ENCODE assay signal across 8 mouse cellular contexts in the genomic region with DNA sequence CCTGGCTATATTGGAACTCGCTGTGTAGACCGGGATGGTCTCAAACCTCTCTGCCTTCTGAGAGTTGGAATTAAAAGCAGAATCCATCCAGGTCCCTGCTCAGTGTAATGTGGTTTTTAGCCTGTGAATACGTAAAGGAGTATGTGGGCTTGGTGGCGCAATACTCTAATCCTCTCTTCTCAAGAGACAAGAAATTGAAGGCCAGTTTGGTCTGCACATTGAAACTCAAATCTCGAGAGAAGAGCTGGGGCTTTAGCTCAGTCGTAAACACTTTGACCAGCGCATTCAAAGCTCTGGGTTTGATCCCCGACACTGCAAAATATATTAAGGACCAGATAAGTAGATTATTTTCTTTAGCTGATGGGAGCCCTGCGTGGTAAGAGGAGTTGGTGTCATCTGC. TPM values are rescaled to one million over a fixed set of nuclear protein-coding genes. Genes with fewer than 3 reads are reported as not detected.
DNase-seq lines count a peak whose midpoint lies in the region; ATAC-seq and TF ChIP-seq lines count a peak whose summit lies in the region.

No protein-coding gene starts in this region.

- no peak for TF ChIP-seq POLR2A in thymus, adult 2 months (IDR thresholded peaks at IDR 0.05; ENCODE audit: control insufficient read depth, extremely low read depth, insufficient read depth, low read length, poor library complexity)

- ATAC-seq in erythroblast, adult 5-6 weeks (replicated peaks; ENCODE audit: low FRiP score, poor library complexity, severe bottlenecking), result no peak
- no peak for ATAC-seq in liver, embryonic 12.5 days
- ATAC-seq in frontal cortex, adult (ENCODE audit: low TSS enrichment), result no peak; the same call in 1 of the 2 replicates

- TF ChIP-seq CTCF in thymus, adult 2 months (IDR thresholded peaks at IDR 0.05; ENCODE audit: borderline replicate concordance, control insufficient read depth, extremely low read depth, insufficient read depth, low read length, poor library complexity), result no peak

- WGBS in thymus, adult 2 months, result 1% methylated on average over 9 of the region's 9 CpGs
- WGBS in liver, embryonic 12.5 days (ENCODE audit: insufficient replicate concordance), result 9% methylated on average over 9 of the region's 9 CpGs

- H3K9ac ChIP-seq in liver, embryonic 12.5 days, result peak overlapping the region; percentile 83

- no peak for DNase-seq in thymus, adult 2 months
- no peak for DNase-seq in thymus, adult 18-20 months
- DNase-seq in adrenal gland, postnatal 25 days, result no peak
- no peak for DNase-seq in right cerebral cortex, postnatal 10 days (ENCODE audit: low spot score in 2 of 2)

- H3K4me3 ChIP-seq in erythroblast, embryonic 14.5 days (replicated peaks), result peak overlapping the region; percentile 77
- H3K4me3 ChIP-seq in thymus, adult 2 months (ENCODE audit: control insufficient read depth, insufficient read depth, low read length), result peak overlapping the region; percentile 96
- peak overlapping the region; percentile 84 for H3K4me3 ChIP-seq in liver, embryonic 12.5 days

- H3K36me3 ChIP-seq in erythroblast, embryonic 14.5 days (ENCODE audit: control insufficient read depth), result peaks cover 51% of the 10 kb centered on the region
- H3K36me3 ChIP-seq in thymus, adult 2 months (ENCODE audit: control insufficient read depth, insufficient read depth, low read length), result peaks cover 4% of the 10 kb centered on the region; the same call in 1 of the 2 replicates
- H3K36me3 ChIP-seq in liver, embryonic 12.5 days, result peaks cover 62% of the 10 kb centered on the region

- H3K4me2 ChIP-seq in liver, embryonic 12.5 days, result peak overlapping the region; percentile 81

- H3K4me1 ChIP-seq in erythroblast, embryonic 14.5 days (ENCODE audit: control insufficient read depth), result peaks cover 40% of the 10 kb centered on the region
- peaks cover 15% of the 10 kb centered on the region for H3K4me1 ChIP-seq in thymus, adult 2 months (replicated peaks; ENCODE audit: control insufficient read depth, insufficient read depth, low read length)
- H3K4me1 ChIP-seq in liver, embryonic 12.5 days, result peaks cover 27% of the 10 kb centered on the region

- H3K27me3 ChIP-seq in erythroblast, embryonic 14.5 days (ENCODE audit: control insufficient read depth), result no peaks in the 10 kb centered on the region
- no peaks in the 10 kb centered on the region for H3K27me3 ChIP-seq in thymus, adult 2 months (ENCODE audit: control insufficient read depth, insufficient read depth, low read length)
- no peaks in the 10 kb centered on the region for H3K27me3 ChIP-seq in liver, embryonic 12.5 days (replicated peaks)

- H3K9me3 ChIP-seq in erythroblast, embryonic 14.5 days (ENCODE audit: control insufficient read depth, low read length), result no peaks in the 10 kb centered on the region
- H3K9me3 ChIP-seq in liver, embryonic 12.5 days (replicated peaks), result no peaks in the 10 kb centered on the region

- peak overlapping the region; percentile 91 for H3K27ac ChIP-seq in thymus, adult 2 months (ENCODE audit: control insufficient read depth, insufficient read depth, low read length)
- peak overlapping the region; percentile 93 for H3K27ac ChIP-seq in liver, embryonic 12.5 days

RNA-seq across cellular contexts. Expression of a gene that starts 0.5 kb away (rescaled TPM):
- 0.14 and 0.29 TPM in 2 replicates for polyA plus RNA-seq in erythroblast, embryonic 14.5 days (2012)
- total RNA-seq in erythroblast, adult 5-6 weeks (2015; ENCODE audit: low replicate concordance), result not detected in 2 replicates
- not detected in 2 replicates for total RNA-seq in erythroblast, adult 5-6 weeks (2017; ENCODE audit: low replicate concordance)
- polyA plus RNA-seq in thymus, adult 2 months (2012; rRNA removed), result 3.5 and 3.6 TPM in 2 replicates
- polyA plus RNA-seq in liver, embryonic 12.5 days (2016; fragmentation: Nextera tagmentation; extraction: Ambion mirVana), result 0.23 and 0.36 TPM in 2 replicates
- 0.79 TPM in 1 of 2 replicates, not detected in the other for total RNA-seq in adrenal gland, postnatal 25 days (2021)

RNA-seq across cellular contexts. Expression of a gene that starts 0.7 kb away (rescaled TPM):
- polyA plus RNA-seq in erythroblast, embryonic 14.5 days (2012), result 2.9 and 4.0 TPM in 2 replicates
- 2.1 and 16.7 TPM in 2 replicates for total RNA-seq in erythroblast, adult 5-6 weeks (2015; ENCODE audit: low replicate concordance)
- total RNA-seq in erythroblast, adult 5-6 weeks (2017; ENCODE audit: low replicate concordance), result 15.5 and 30.7 TPM in 2 replicates
- 174 and 178 TPM in 2 replicates for polyA plus RNA-seq in thymus, adult 2 months (2012; rRNA removed)
- polyA plus RNA-seq in liver, embryonic 12.5 days (2016; fragmentation: Nextera tagmentation; extraction: Ambion mirVana), result 25.1 and 28.8 TPM in 2 replicates
- total RNA-seq in adrenal gland, postnatal 25 days (2021), result 70.3 and 71.8 TPM in 2 replicates

RNA-seq across cellular contexts. Expression of a gene that starts 1.0 kb away (rescaled TPM):
- polyA plus RNA-seq in erythroblast, embryonic 14.5 days (2012), result 1.8 and 2.5 TPM in 2 replicates
- total RNA-seq in erythroblast, adult 5-6 weeks (2015; ENCODE audit: low replicate concordance), result 8.1 and 16.3 TPM in 2 replicates
- total RNA-seq in erythroblast, adult 5-6 weeks (2017; ENCODE audit: low replicate concordance), result 9.7 and 10.2 TPM in 2 replicates
- polyA plus RNA-seq in thymus, adult 2 months (2012; rRNA removed), result 49.7 and 58.2 TPM in 2 replicates
- 9.6 and 9.8 TPM in 2 replicates for polyA plus RNA-seq in liver, embryonic 12.5 days (2016; fragmentation: Nextera tagmentation; extraction: Ambion mirVana)
- 14.6 and 17.6 TPM in 2 replicates for total RNA-seq in adrenal gland, postnatal 25 days (2021)

RNA-seq across cellular contexts. Expression of a gene that starts 8.8 kb away (rescaled TPM):
- polyA plus RNA-seq in erythroblast, embryonic 14.5 days (2012), result 0.21 and 0.41 TPM in 2 replicates
- total RNA-seq in erythroblast, adult 5-6 weeks (2015; ENCODE audit: low replicate concordance), result 4.8 and 5.4 TPM in 2 replicates
- total RNA-seq in erythroblast, adult 5-6 weeks (2017; ENCODE audit: low replicate concordance), result 1.4 and 1.5 TPM in 2 replicates
- polyA plus RNA-seq in thymus, adult 2 months (2012; rRNA removed), result 20.7 and 26.9 TPM in 2 replicates
- 30.9 and 33.0 TPM in 2 replicates for polyA plus RNA-seq in liver, embryonic 12.5 days (2016; fragmentation: Nextera tagmentation; extraction: Ambion mirVana)
- total RNA-seq in adrenal gland, postnatal 25 days (2021), result 21.1 and 21.3 TPM in 2 replicates

RNA-seq across cellular contexts. Expression of a gene that starts 19.3 kb away (rescaled TPM):
- not detected in 2 replicates for polyA plus RNA-seq in erythroblast, embryonic 14.5 days (2012)
- not detected in 2 replicates for total RNA-seq in erythroblast, adult 5-6 weeks (2015; ENCODE audit: low replicate concordance)
- total RNA-seq in erythroblast, adult 5-6 weeks (2017; ENCODE audit: low replicate concordance), result not detected in 2 replicates
- 0.05 and 0.08 TPM in 2 replicates for polyA plus RNA-seq in thymus, adult 2 months (2012; rRNA removed)
- not detected in 2 replicates for polyA plus RNA-seq in liver, embryonic 12.5 days (2016; fragmentation: Nextera tagmentation; extraction: Ambion mirVana)
- 0.29 and 0.30 TPM in 2 replicates for total RNA-seq in adrenal gland, postnatal 25 days (2021)
